Mouse (Mus musculus) duodenum, adult 2 months (tissue): Measurements from ENCODE around the gene Rab13. TPM values are rescaled to one million over a fixed set of nuclear protein-coding genes. Genes with fewer than 3 reads are reported as not detected.

ENCODE experiments used
- polyA plus RNA-seq: library from polyadenylated mRNA; depleted of rRNA; stranded (reverse); fragments of >200 nt; gene quantifications from 2 replicates; pipeline ENCODE4 v1.2.3, GENCODE M21; 2012; ENCODE audit warnings: low replicate concordance; rRNA removed

Gene Rab13
- polyA plus RNA-seq, result 1.9 and 4.0 TPM in 2 replicates

GRCm38 (mm10) chr3:90213377-90213866 lies at the start of gene Rab13, which contains the start of gene Rps27:
Gene Rab13 (plus strand): TSS chr3:90213695.
Gene Rps27 (minus strand): TSS chr3:90213651.

GRCm38 (mm10) chr3:90231507-90232333 lies 18.2 kb downstream of the Rab13 start, which contains the start of gene Jtb:
Gene Jtb (plus strand): TSS chr3:90231597.

GRCm38 (mm10) chr3:90242984-90243775 lies 29.7 kb downstream of the Rab13 start, which contains the start of gene Creb3l4:
Gene Creb3l4 (minus strand): TSS chr3:90243512.

GRCm38 (mm10) chr3:90247960-90248745 lies 34.7 kb downstream of the Rab13 start, which contains the start of gene Slc39a1:
Gene Slc39a1 (plus strand): TSS chr3:90248172.

GRCm38 (mm10) chr3:90253653-90254418 lies 40.3 kb downstream of the Rab13 start, which contains the start of gene Crtc2:
Gene Crtc2 (plus strand): TSS chr3:90254163.

GRCm38 (mm10) chr3:90265034-90265931 lies 51.8 kb downstream of the Rab13 start, which contains the start of gene Dennd4b:
Gene Dennd4b (plus strand): TSS chr3:90265185.

Other genes starting within 250 kb of the Rab13 start
- 17.1 and 29.1 TPM in 2 replicates for gene Hax1, start 214.9 kb upstream of the Rab13 start, polyA plus RNA-seq
- gene 4933434E20Rik, start 162.1 kb upstream of the Rab13 start, polyA plus RNA-seq, result 6.5 and 8.9 TPM in 2 replicates
- 40.2 and 46.7 TPM in 2 replicates for gene Ubap2l, start 161.1 kb upstream of the Rab13 start, polyA plus RNA-seq
- gene Tpm3, start 141.0 kb upstream of the Rab13 start, polyA plus RNA-seq, result 66.1 and 71.1 TPM in 2 replicates
- 0.04 and 0.07 TPM in 2 replicates for gene Nup210l, start 109.6 kb upstream of the Rab13 start, polyA plus RNA-seq
- gene Rps27, start within 50 bp of the Rab13 start, polyA plus RNA-seq, result 256 and 423 TPM in 2 replicates
- 115 and 123 TPM in 2 replicates for gene Jtb, start 17.9 kb downstream of the Rab13 start, polyA plus RNA-seq
- gene Creb3l4, start 29.8 kb downstream of the Rab13 start, polyA plus RNA-seq, result 5.7 and 27.1 TPM in 2 replicates
- gene Slc39a1, start 34.5 kb downstream of the Rab13 start, polyA plus RNA-seq, result 46.9 and 72.6 TPM in 2 replicates
- 36.0 and 45.7 TPM in 2 replicates for gene Crtc2, start 40.5 kb downstream of the Rab13 start, polyA plus RNA-seq
- gene Dennd4b, start 51.5 kb downstream of the Rab13 start, polyA plus RNA-seq, result 7.0 and 7.6 TPM in 2 replicates
- gene Gatad2b, start 79.5 kb downstream of the Rab13 start, polyA plus RNA-seq, result 5.0 and 7.0 TPM in 2 replicates
- 6.6 and 6.7 TPM in 2 replicates for gene Slc27a3, start 176.2 kb downstream of the Rab13 start, polyA plus RNA-seq
- gene Ints3, start 219.9 kb downstream of the Rab13 start, polyA plus RNA-seq, result 12.2 and 14.4 TPM in 2 replicates